Mouse (Mus musculus) cerebellum, adult 2 months (tissue): Measurements from ENCODE around the gene Mthfr.
A peak's percentile ranks its signal among the peaks of the same experiment; 100 is the strongest.

ENCODE experiments used
- CTCF ChIP-seq: fragments of 200-500 bp; IDR thresholded peaks from 2 replicates; pipeline ENCODE4 v1.5.1; 2011; ENCODE audit warnings: low read depth, mild to moderate bottlenecking, control low read depth, low read length, moderate library complexity, borderline replicate concordance; ENCODE audit not compliant: insufficient read depth
- POLR2A ChIP-seq: fragments of 200-500 bp; IDR thresholded peaks from 2 replicates; pipeline ENCODE4 v1.6.1; 2011; ENCODE audit warnings: low read length, control low read depth, borderline replicate concordance; ENCODE audit not compliant: insufficient read depth

DNA sequence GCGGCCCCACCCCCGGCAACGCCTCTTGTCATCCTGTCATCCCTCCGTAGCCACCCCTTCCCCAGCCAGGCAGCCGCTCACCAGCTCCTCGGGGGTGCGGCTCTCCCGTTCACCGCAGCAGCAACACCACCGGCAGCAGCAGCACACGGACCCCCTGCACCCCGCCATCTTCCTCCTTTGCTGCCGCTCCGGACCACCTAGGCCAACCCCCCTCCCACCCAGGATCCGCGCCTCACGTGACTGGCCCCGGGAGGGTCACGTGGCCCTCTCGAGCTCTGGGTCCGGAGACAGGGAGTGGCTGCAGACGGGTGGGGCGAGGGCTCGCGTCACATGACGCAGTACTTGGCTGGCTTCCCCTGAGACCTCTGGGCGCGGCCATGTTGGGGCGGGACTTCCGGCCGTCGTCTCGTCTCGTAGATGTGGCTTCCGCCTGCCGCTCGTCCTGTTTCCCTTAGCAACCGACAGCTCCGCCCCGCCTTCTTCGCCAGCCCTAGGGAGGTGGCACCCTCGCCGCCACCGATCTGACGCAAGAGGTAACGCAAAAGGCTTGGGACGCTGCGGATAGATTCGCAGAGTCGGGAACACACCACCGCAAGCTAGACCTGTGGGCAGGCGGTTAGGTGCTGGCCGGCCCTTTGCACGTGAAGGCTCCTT is at the start of gene Mthfr, which contains the start of gene Clcn6:
- no peak for TF ChIP-seq CTCF
- TF ChIP-seq POLR2A, result peak; percentile 90
